Mouse (Mus musculus) kidney, adult 2 months (tissue): Measurements from ENCODE around the gene Rgma.

Source experiments
- CTCF ChIP-seq: fragments of 200-500 bp; conservative IDR thresholded peaks from 2 replicates; pipeline ENCODE4 v1.5.1; 2011; ENCODE audit warnings: low read depth, mild to moderate bottlenecking, control low read depth, low read length, moderate library complexity, mixed read lengths; ENCODE audit not compliant: insufficient read depth, insufficient read length
- POLR2A ChIP-seq: fragments of 200-500 bp; IDR thresholded peaks from one replicate; pipeline ENCODE4 v1.6.1; 2011; ENCODE audit warnings: low read depth, low read length, control low read depth

DNA sequence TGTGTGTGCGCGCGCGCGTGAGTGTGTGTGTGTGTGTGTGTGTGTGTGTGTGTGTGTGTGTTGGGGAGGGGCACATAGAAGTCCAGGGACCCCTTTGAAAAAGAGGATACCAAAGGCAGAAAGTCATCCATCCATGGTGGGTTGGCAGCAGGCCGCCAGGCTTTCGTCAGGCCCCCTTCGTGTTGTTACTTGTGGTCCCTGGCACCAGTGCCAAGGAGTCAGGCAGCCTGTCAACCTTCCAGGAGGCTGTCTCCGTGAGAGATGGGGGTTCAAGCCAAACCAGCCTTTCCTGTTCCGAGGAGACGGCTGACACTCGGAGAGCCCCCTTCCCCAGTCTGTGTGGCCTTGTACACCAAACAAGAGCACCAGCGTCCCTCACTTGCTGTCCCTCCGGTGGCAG lies 38.9 kb downstream of the Rgma start:
- no peak for TF ChIP-seq CTCF
- no peak for TF ChIP-seq POLR2A
